Mouse (Mus musculus) thymus, adult 2 months (tissue): ENCODE results near the gene Cpvl.

Source experiments
- CTCF ChIP-seq: fragments of 200-500 bp; IDR thresholded peaks from 2 replicates; pipeline ENCODE4 v1.5.1; 2012; ENCODE audit warnings: mild to moderate bottlenecking, control low read depth, low read length, moderate library complexity, borderline replicate concordance; ENCODE audit not compliant: control insufficient read depth, poor library complexity, insufficient read depth; ENCODE audit errors: extremely low read depth
- POLR2A ChIP-seq: fragments of 200-500 bp; IDR thresholded peaks from 2 replicates; pipeline ENCODE4 v1.6.1; 2012; ENCODE audit warnings: mild to moderate bottlenecking, low read length, control low read depth, moderate library complexity; ENCODE audit not compliant: control insufficient read depth, poor library complexity, insufficient read depth; ENCODE audit errors: extremely low read depth

DNA sequence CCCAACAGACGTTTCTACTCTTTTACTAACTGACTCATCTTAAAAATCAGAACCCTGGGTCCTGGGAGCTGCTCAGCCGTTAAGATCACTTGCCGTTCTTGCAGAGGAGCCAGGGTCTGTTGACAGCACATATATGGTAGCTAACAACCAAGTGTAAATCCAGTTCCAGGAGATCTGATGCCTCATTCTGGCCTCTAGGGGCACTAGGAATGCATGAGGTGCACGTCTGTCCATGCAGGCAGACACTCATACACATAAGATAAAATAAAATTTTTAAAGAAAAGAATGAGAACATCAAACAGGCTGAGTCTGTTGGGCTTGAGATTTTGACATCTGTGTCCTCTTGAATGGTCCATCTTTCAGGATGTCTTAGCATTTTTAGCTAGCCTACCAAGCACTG, 48.6 kb downstream of the Cpvl start:
- no peak for TF ChIP-seq CTCF
- no peak for TF ChIP-seq POLR2A
